Mouse (Mus musculus): ENCODE measurements around the gene Ets2. TPM values are rescaled to one million over a fixed set of nuclear protein-coding genes. Genes with fewer than 3 reads are reported as not detected.
"Not testable (repeated sequence)": the region's sequence is repeated elsewhere in the genome, so short reads cannot be mapped to it uniquely, and the experiment has no call there.

Gene Ets2
- polyA plus RNA-seq, 1 experiment from 2014 or later: 32.6 TPM

DNA sequence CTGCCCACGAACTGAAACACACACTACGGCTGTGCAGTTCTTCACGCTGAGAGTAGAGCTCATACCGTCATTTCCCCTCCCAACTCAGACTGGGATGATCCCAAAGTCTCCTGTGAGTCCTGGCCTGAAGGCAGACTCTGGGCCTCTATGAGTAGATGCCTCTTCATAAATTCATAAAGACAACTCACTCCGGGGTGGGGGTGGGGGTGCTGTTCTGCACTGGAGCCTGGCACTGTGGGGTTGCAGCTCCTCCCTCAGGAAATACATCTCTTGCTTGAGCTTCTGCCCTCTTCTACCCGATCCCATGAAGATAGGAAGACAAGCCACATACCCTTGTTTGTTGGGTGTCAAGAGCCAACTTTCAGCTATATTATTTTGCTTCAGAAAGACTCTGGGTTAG lies 59.9 kb downstream of the Ets2 start:
- H3K27me3 ChIP-seq (replicated peaks; ENCODE audit: low read depth, poor library complexity, severe bottlenecking): no peaks in the 10 kb centered on the region
- H3K4me1 ChIP-seq: no peaks in the 10 kb centered on the region
- no peaks in the 10 kb centered on the region for H3K36me3 ChIP-seq (replicated peaks)
- no peak overlapping the region for H3K27ac ChIP-seq (replicated peaks)
- WGBS: 89% methylated on average over 6 of the region's 6 CpGs
- H3K4me3 ChIP-seq: no peak overlapping the region
- H3K9me3 ChIP-seq: no peaks in the 10 kb centered on the region
- no peak for DNase-seq (ENCODE audit: low spot score)

DNA sequence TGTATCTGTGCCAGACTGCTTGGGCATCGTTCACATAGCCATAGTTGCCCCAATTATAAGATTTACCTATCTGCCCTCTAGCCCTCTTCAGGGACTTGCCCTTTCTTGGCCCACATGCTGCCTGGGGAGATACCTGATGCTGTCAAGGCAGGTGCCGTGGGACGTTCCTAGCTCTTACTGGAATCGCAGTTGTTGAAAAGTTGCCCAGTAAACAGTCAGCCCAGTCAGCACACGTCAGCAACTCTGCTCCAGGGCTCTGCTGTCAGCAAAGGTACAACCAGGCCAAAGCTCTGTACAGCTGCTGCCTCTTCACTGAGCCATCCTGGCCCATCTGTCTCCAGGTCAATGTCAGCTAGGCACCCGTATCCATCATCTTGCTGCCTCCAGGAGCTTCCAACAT lies 61.3 kb downstream of the Ets2 start:
- no peak for DNase-seq (ENCODE audit: low spot score)
- no peaks in the 10 kb centered on the region for H3K9me3 ChIP-seq
- H3K36me3 ChIP-seq (replicated peaks): no peaks in the 10 kb centered on the region
- no peak overlapping the region for H3K27ac ChIP-seq (replicated peaks)
- no peak overlapping the region for H3K4me3 ChIP-seq
- 77% methylated on average over 6 of the region's 6 CpGs for WGBS
- no peaks in the 10 kb centered on the region for H3K4me1 ChIP-seq
- no peaks in the 10 kb centered on the region for H3K27me3 ChIP-seq (replicated peaks; ENCODE audit: low read depth, poor library complexity, severe bottlenecking)

DNA sequence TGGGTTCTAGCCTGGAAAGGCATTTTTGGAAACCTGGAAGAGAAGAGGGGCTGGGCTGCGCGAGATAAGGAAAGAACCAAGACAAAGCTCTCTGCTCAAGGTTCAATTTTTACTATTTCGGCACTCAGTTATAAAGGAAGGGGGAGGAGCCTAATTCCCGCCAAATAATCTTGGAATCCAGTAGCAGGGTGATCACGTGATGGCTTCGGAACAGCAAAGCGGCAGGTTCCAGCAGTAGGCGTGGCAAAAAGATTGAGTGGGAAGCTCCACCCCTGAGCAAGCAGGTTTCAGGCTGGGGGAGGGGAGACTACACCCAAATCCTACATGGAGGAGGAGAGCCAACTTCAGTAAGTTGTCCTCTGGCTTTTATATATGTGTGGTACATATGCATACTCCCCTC lies 62.2 kb downstream of the Ets2 start:
- 74% methylated on average over 8 of the region's 8 CpGs for WGBS
- H3K4me3 ChIP-seq; H3K9me3 ChIP-seq; H3K27me3 ChIP-seq (replicated peaks; ENCODE audit: low read depth, poor library complexity, severe bottlenecking); H3K36me3 ChIP-seq (replicated peaks); DNase-seq (ENCODE audit: low spot score); H3K27ac ChIP-seq (replicated peaks); H3K4me1 ChIP-seq: not testable (repeated sequence)

DNA sequence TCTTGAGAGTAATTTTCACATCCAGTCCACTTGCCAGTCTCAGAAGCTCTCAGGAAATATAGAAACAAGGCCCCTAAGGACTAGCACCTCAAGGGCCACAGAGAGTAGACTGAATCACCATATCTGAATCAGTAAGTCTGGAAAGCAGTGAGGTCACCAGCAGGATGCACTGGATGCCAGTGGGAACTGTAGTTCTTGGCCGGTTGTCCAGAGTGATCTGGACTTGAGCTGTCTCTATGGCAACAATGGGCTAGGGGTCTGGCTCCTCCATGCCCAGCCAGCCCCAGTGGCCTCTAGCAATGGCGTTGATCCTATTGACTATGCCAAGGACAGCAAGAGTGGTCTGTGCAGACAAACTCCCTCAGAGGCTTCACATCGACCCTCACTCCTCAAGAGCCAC lies 64.3 kb downstream of the Ets2 start:
- no peak overlapping the region for H3K27ac ChIP-seq (replicated peaks)
- H3K27me3 ChIP-seq (replicated peaks; ENCODE audit: low read depth, poor library complexity, severe bottlenecking): no peaks in the 10 kb centered on the region
- H3K9me3 ChIP-seq: no peaks in the 10 kb centered on the region
- H3K36me3 ChIP-seq (replicated peaks): no peaks in the 10 kb centered on the region
- H3K4me3 ChIP-seq: no peak overlapping the region
- DNase-seq (ENCODE audit: low spot score): no peak
- WGBS: 83% methylated on average over 3 of the region's 3 CpGs
- H3K4me1 ChIP-seq: peaks cover 10% of the 10 kb centered on the region

DNA sequence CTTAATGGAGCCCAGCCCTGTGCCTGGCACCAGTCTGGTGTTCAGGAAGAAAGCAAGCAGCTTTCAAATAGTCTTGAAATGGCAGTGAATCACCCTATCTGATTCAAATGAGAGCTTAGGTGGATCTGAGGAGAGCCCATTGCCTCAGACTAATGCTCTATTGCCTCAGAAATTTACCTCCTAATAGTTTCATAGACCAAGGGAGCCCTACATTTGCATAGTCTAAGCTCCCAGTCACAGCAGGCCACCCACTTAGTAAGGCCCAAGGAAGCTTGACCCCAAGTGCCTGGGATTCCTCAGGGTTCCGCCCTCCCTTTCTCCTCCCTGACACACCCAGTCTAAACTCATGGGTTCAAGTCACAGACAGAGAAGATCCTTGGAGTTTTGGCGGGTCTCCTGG lies 65.4 kb downstream of the Ets2 start:
- 65% methylated on average over 2 of the region's 2 CpGs for WGBS
- no peak overlapping the region for H3K27ac ChIP-seq (replicated peaks)
- H3K9me3 ChIP-seq: no peaks in the 10 kb centered on the region
- H3K4me1 ChIP-seq: peaks cover 10% of the 10 kb centered on the region
- no peaks in the 10 kb centered on the region for H3K36me3 ChIP-seq (replicated peaks)
- DNase-seq (ENCODE audit: low spot score): no peak
- no peaks in the 10 kb centered on the region for H3K27me3 ChIP-seq (replicated peaks; ENCODE audit: low read depth, poor library complexity, severe bottlenecking)
- H3K4me3 ChIP-seq: no peak overlapping the region

DNA sequence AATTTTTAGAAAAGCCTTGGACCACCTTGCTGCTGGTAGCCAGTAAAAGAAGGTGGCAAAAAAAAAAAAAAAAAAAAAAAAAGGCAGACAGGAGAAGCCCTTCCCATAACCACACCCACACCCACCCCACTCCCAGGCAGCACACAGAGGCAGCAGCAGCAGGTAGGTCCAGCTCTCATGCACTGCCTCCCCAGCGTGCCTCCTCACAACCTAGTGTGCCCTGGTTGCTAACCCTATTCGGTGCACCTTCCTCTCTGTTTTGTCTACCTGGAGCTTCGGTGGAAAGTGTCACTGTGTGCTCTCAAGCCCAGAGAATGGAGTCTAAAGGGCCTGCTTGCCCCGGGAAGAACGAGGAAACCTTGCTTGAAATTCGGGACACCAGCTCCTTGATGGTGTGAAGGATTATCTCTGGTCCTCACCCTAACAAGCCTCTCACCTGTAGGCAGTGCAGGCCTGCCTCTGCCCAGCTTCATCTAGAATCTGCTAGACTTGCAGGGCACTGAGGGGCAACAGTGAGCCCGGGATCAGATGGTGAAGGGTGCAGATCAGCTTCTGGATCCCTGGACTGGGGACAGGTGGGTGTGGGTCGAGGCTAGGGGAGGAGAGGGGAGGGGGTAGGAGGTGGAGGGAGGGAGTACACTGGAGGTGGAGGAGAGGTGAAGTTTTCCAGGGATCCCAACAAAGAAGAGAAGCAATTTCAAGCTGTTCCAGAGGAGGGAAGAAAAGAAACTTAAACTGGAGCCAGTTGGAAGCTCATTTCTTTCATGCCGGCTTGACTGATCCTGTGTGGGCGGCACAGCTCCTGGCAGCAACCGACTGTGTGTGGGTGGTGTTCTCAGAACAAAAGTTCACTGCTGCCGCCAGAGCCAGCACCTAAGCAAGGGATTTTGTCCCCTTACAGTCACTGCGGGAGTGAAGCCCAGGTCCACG lies 67.5 kb downstream of the Ets2 start:
- WGBS: 50% methylated on average over 14 of the region's 14 CpGs
- no peak overlapping the region for H3K27ac ChIP-seq (replicated peaks)
- no peak for DNase-seq (ENCODE audit: low spot score)

DNA sequence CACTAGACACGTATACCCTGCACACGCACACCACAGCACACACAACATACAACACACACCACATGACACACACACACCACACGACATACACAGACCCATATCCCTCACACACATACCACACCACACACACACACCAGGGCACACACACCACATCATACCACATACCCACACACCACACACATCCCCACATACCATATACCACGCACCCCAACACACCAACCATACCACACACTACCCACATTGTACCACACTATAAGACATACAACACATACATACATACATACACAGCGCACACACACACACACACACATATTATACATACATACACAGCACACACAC lies 68.1 kb downstream of the Ets2 start:
- H3K27ac ChIP-seq (replicated peaks): no peak overlapping the region
- peaks cover 10% of the 10 kb centered on the region for H3K4me1 ChIP-seq
- H3K27me3 ChIP-seq (replicated peaks; ENCODE audit: low read depth, poor library complexity, severe bottlenecking): no peaks in the 10 kb centered on the region
- H3K36me3 ChIP-seq (replicated peaks): no peaks in the 10 kb centered on the region
- H3K9me3 ChIP-seq: no peaks in the 10 kb centered on the region
- no peak for DNase-seq (ENCODE audit: low spot score)
- no peak overlapping the region for H3K4me3 ChIP-seq
- WGBS: 93% methylated on average over 5 of the region's 5 CpGs

More for the DNA sequence above, 67.5 kb downstream of the Ets2 start:
- no peaks in the 10 kb centered on the region for H3K36me3 ChIP-seq (replicated peaks)
- no peaks in the 10 kb centered on the region for H3K27me3 ChIP-seq (replicated peaks; ENCODE audit: low read depth, poor library complexity, severe bottlenecking)
- H3K4me3 ChIP-seq: no peak overlapping the region
- peaks cover 10% of the 10 kb centered on the region for H3K4me1 ChIP-seq
- no peaks in the 10 kb centered on the region for H3K9me3 ChIP-seq

DNA sequence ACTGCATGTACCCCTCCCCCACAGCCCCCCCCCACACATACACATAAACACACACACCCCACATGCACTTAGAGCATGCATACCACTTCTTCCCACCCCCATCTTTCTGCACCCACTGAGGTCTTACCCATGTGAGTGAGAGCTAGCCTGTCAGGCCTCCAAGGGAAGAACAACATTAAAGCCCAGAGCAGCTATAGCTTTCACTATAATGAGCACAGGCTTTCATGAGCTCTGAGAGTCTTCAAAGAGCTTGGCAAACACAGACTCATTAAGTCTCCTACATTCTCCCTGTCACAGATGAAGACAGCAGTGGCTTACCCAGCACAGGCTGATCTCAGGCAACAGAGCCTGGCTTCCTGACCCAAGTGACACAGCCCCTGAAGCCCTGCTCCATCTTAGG lies 68.5 kb downstream of the Ets2 start:
- DNase-seq (ENCODE audit: low spot score): no peak
- Histone ChIP-seq H3K4me3 (no peak overlapping the region), H3K27me3 (replicated peaks; ENCODE audit: low read depth, poor library complexity, severe bottlenecking) (no peaks in the 10 kb centered on the region), H3K9me3 (no peaks in the 10 kb centered on the region), H3K4me1 (peaks cover 10% of the 10 kb centered on the region), H3K36me3 (replicated peaks) (no peaks in the 10 kb centered on the region), H3K27ac (replicated peaks) (no peak overlapping the region)

Other genes starting within 250 kb of the Ets2 start
- 2.3 and 2.8 TPM in 2 replicates for gene Erg, start 115.5 kb upstream of the Ets2 start, polyA plus RNA-seq (2016; fragmentation: Nextera tagmentation; extraction: Ambion mirVana)